Mouse (Mus musculus) liver, adult 2 months (tissue): ENCODE results near the gene Col23a1.

Source experiments
- CTCF ChIP-seq: fragments of 200-500 bp; IDR thresholded peaks from 2 replicates; pipeline ENCODE4 v1.5.1; 2011; ENCODE audit warnings: low read depth, low read length, control low read depth
- POLR2A ChIP-seq: fragments of 200-500 bp; IDR thresholded peaks from 2 replicates; pipeline ENCODE4 v1.6.1; 2011; ENCODE audit warnings: low read length, control low read depth; ENCODE audit not compliant: insufficient read depth; ENCODE audit errors: extremely low read depth

DNA sequence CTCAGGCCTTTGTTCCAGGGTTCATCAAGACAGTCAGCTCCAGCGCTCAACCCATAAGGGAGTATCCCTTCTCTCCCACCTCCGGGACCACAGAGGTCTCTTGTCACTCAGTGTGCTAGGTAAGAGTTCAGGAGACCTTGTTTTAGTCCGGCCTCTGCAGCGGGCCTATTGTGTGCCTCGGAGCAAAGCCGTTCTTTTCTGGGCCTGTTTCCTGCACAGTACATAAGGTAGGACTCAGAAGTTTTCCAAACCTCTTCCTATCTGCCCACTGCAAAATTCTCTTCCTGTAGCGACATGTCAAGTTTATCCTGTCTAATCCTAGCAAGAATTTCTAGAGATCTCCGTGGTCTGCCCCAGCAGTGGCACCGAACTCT lies 294.3 kb downstream of the Col23a1 start:
- TF ChIP-seq CTCF (no peak), POLR2A (no peak)
